10 mouse cellular contexts compared by ENCODE assay signal in the genomic region with DNA sequence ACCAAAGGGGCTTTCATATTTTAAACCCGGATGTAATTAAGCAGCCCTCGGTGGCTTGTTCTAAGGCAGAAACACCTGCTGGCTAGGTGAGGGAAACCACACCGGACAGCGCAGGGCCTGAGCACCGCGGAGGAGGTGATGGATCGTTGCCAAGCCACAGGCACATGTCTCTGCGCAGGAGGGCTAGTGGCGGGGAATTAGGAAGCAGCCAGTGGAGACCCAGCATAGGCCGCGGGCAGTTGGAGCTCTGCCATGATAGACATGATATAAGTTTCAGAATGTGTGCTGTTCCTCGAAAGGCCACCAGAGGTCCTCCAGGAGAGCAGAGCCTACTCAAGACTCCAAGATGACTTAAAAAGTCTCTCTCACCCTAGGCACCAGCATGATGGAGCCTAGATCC. TPM values are rescaled to one million over a fixed set of nuclear protein-coding genes. Genes with fewer than 3 reads are reported as not detected.
DNase-seq lines count a peak whose midpoint lies in the region; ATAC-seq and TF ChIP-seq lines count a peak whose summit lies in the region.
"Had no signal": no experiment of that assay in that cellular context is flagged by ENCODE, and none has a peak within 500 bp of the region (broad histone marks: within the 10 kb centered on the region; RNA-seq: fewer than 3 reads in every experiment).

No protein-coding gene starts in this region.

- no peak overlapping the region for H3K4me2 ChIP-seq in hindbrain, embryonic 15.5 days
- H3K4me2 ChIP-seq: midbrain, embryonic 12.5 days had no signal

- H3K9ac ChIP-seq in hindbrain, embryonic 15.5 days, result no peak overlapping the region
- H3K9ac ChIP-seq: midbrain, embryonic 12.5 days had no signal

- peak; percentile 51 for TF ChIP-seq CTCF in cortical plate, adult 2 months (IDR thresholded peaks at IDR 0.05; ENCODE audit: extremely low read depth, insufficient read depth, low read length)

- no peak overlapping the region for H3K27ac ChIP-seq in hindbrain, embryonic 15.5 days (replicated peaks)
- H3K27ac ChIP-seq in hindbrain, embryonic 10.5 days, result no peak overlapping the region
- H3K27ac ChIP-seq in cortical plate, adult 2 months (ENCODE audit: insufficient read depth, low read length), result no peak overlapping the region
- H3K27ac ChIP-seq: midbrain, embryonic 12.5 days had no signal

- H3K4me3 ChIP-seq in hindbrain, embryonic 15.5 days, result no peak overlapping the region
- H3K4me3 ChIP-seq in hindbrain, embryonic 10.5 days, result no peak overlapping the region
- no peak overlapping the region for H3K4me3 ChIP-seq in cortical plate, adult 2 months (ENCODE audit: insufficient read depth, low read length)
- H3K4me3 ChIP-seq: midbrain, embryonic 12.5 days had no signal

- DNase-seq in hindbrain, embryonic 10.5 days (ENCODE audit: low spot score), result no peak
- peak; percentile 24 for DNase-seq in thymus, postnatal 14 days
- no peak for DNase-seq in thymus, postnatal 10 days (ENCODE audit: low spot score in 2 of 2)
- no peak for DNase-seq in MN1 (ENCODE audit: low spot score)
- DNase-seq in ovary, postnatal 10 days (ENCODE audit: low spot score), result no peak
- no peak for DNase-seq in heart, postnatal 4 days
- DNase-seq: kidney, adult 11 months had no signal

- no peaks in the 10 kb centered on the region for H3K4me1 ChIP-seq in hindbrain, embryonic 15.5 days (replicated peaks)
- no peaks in the 10 kb centered on the region for H3K4me1 ChIP-seq in hindbrain, embryonic 10.5 days (replicated peaks)
- H3K4me1 ChIP-seq in cortical plate, adult 2 months (ENCODE audit: control insufficient read depth, insufficient read depth, low read length), result no peaks in the 10 kb centered on the region
- H3K4me1 ChIP-seq: midbrain, embryonic 12.5 days had no signal

- H3K27me3 ChIP-seq in hindbrain, embryonic 15.5 days, result no peaks in the 10 kb centered on the region
- no peaks in the 10 kb centered on the region for H3K27me3 ChIP-seq in hindbrain, embryonic 10.5 days (ENCODE audit: insufficient read depth, poor library complexity, severe bottlenecking)
- H3K27me3 ChIP-seq: midbrain, embryonic 12.5 days had no signal

- 0 out of 2 replicates have a peak, but pooled peaks have one; percentile 15 for ATAC-seq in hindbrain, embryonic 15.5 days (ENCODE audit: low FRiP score, low read depth)

- 67% methylated on average over 12 of the region's 12 CpGs for WGBS in hindbrain, embryonic 15.5 days
- WGBS in hindbrain, embryonic 10.5 days, result 76% methylated on average over 12 of the region's 12 CpGs

- no peaks in the 10 kb centered on the region for H3K36me3 ChIP-seq in hindbrain, embryonic 15.5 days
- H3K36me3 ChIP-seq in hindbrain, embryonic 10.5 days, result no peaks in the 10 kb centered on the region
- H3K36me3 ChIP-seq: midbrain, embryonic 12.5 days had no signal

- no peaks in the 10 kb centered on the region for H3K9me3 ChIP-seq in hindbrain, embryonic 15.5 days
- peaks cover 6% of the 10 kb centered on the region; the same call in 1 of the 2 replicates for H3K9me3 ChIP-seq in hindbrain, embryonic 10.5 days

- TF ChIP-seq POLR2A in cortical plate, adult 2 months (IDR thresholded peaks at IDR 0.05; ENCODE audit: extremely low read depth, insufficient read depth, low read length), result no peak

RNA-seq across cellular contexts. Expression of a gene that starts 15.4 kb away (rescaled TPM):
- 318 and 324 TPM in 2 replicates for polyA plus RNA-seq in hindbrain, embryonic 15.5 days (2015; fragmentation: Nextera tagmentation; extraction: Ambion mirVana)
- polyA plus RNA-seq in hindbrain, embryonic 10.5 days (2016; fragmentation: Nextera tagmentation; extraction: Ambion mirVana), result 67.8 and 71.5 TPM in 2 replicates
- polyA plus RNA-seq in cortical plate, adult 2 months (2012; rRNA removed), result 98.7 and 107 TPM in 2 replicates
- 10 to 100 TPM; 14.1 to 14.4 TPM for total RNA-seq in heart, postnatal 4 days (2021)

RNA-seq across cellular contexts. Expression of a gene that starts 32.7 kb away (rescaled TPM):
- 18.6 and 20.7 TPM in 2 replicates for polyA plus RNA-seq in hindbrain, embryonic 15.5 days (2015; fragmentation: Nextera tagmentation; extraction: Ambion mirVana)
- 14.8 and 15.6 TPM in 2 replicates for polyA plus RNA-seq in hindbrain, embryonic 10.5 days (2016; fragmentation: Nextera tagmentation; extraction: Ambion mirVana)
- polyA plus RNA-seq in cortical plate, adult 2 months (2012; rRNA removed), result 379 TPM in 2 replicates
- 10 to 100 TPM; 62.9 to 65.0 TPM for total RNA-seq in heart, postnatal 4 days (2021)

Comparison
In these comparisons a context has a peak if more than half of its experiments do, and no peak if none do; other contexts are left out.
1. RNA of a gene that starts 32.7 kb away (polyA plus RNA-seq): 379 TPM in cortical plate, adult 2 months; 18.6 to 20.7 TPM in hindbrain, embryonic 15.5 days and 14.8 to 15.6 TPM in hindbrain, embryonic 10.5 days; every median in the first group is over 10 times any median in the second.